8 mouse cellular contexts compared by ENCODE assay signal in genomic region chr3:31138454-31139424, GRCm38 (mm10). TPM values are rescaled to one million over a fixed set of nuclear protein-coding genes. Genes with fewer than 3 reads are reported as not detected.
A peak's percentile ranks its signal among the peaks of the same experiment; 100 is the strongest.
DNase-seq lines count a peak whose midpoint lies in the region; ATAC-seq lines count a peak whose summit lies in the region.

No protein-coding gene starts in this region.

- H3K4me1 ChIP-seq in hindbrain, embryonic 10.5 days (replicated peaks): peaks cover 4% of the 10 kb centered on the region; the same call in 1 of the 2 replicates
- H3K4me1 ChIP-seq in hindbrain, embryonic 13.5 days (replicated peaks): no peaks in the 10 kb centered on the region
- H3K4me1 ChIP-seq in heart, embryonic 10.5 days: 0 out of 2 replicates have a peak, but pooled peaks cover 2% of the 10 kb centered on the region
- H3K4me1 ChIP-seq in midbrain, embryonic 11.5 days (ENCODE audit: control insufficient read depth, insufficient read depth, low read length): no peaks in the 10 kb centered on the region

- DNase-seq in hindbrain, embryonic 10.5 days (ENCODE audit: low spot score): peak; percentile 61
- peak; percentile 83 for DNase-seq in adrenal gland, postnatal 14 days
- DNase-seq in embryo, embryonic 9.5 days (ENCODE audit: extremely low spot score): peak; percentile 73
- DNase-seq in heart, embryonic 10.5 days (ENCODE audit: low spot score): peak; percentile 78
- DNase-seq in layer of hippocampus, postnatal 25 days (ENCODE audit: extremely low spot score in 1 of 2, low spot score in 1 of 2): peak; percentile 63 to 87
- peak; percentile 99 for DNase-seq in midbrain, embryonic 11.5 days (ENCODE audit: low spot score, missing footprints)
- DNase-seq in spleen, postnatal 10 days (ENCODE audit: low spot score in 2 of 2): peak; percentile 51 to 79

- no peaks in the 10 kb centered on the region for H3K9me3 ChIP-seq in hindbrain, embryonic 10.5 days
- H3K9me3 ChIP-seq in hindbrain, embryonic 13.5 days: no peaks in the 10 kb centered on the region
- H3K9me3 ChIP-seq in heart, embryonic 10.5 days: no peaks in the 10 kb centered on the region
- no peaks in the 10 kb centered on the region for H3K9me3 ChIP-seq in midbrain, embryonic 11.5 days (ENCODE audit: control insufficient read depth, low read length)

- no peaks in the 10 kb centered on the region for H3K36me3 ChIP-seq in hindbrain, embryonic 10.5 days
- no peaks in the 10 kb centered on the region for H3K36me3 ChIP-seq in hindbrain, embryonic 13.5 days
- H3K36me3 ChIP-seq in heart, embryonic 10.5 days: no peaks in the 10 kb centered on the region
- H3K36me3 ChIP-seq in midbrain, embryonic 11.5 days (ENCODE audit: control insufficient read depth, insufficient read depth, low read length): no peaks in the 10 kb centered on the region

- 61% methylated on average over 13 of the region's 13 CpGs for WGBS in hindbrain, embryonic 10.5 days
- 58% methylated on average over 13 of the region's 13 CpGs for WGBS in hindbrain, embryonic 13.5 days
- 57% methylated on average over 13 of the region's 13 CpGs for WGBS in heart, embryonic 10.5 days
- WGBS in midbrain, embryonic 11.5 days: 58% methylated on average over 13 of the region's 13 CpGs

- no peak overlapping the region for H3K4me3 ChIP-seq in hindbrain, embryonic 10.5 days
- H3K4me3 ChIP-seq in hindbrain, embryonic 13.5 days: no peak overlapping the region
- H3K4me3 ChIP-seq in heart, embryonic 10.5 days: no peak overlapping the region
- no peak overlapping the region for H3K4me3 ChIP-seq in midbrain, embryonic 11.5 days (ENCODE audit: low read depth, low read length)

- H3K4me2 ChIP-seq in hindbrain, embryonic 13.5 days: no peak overlapping the region
- no peak overlapping the region for H3K4me2 ChIP-seq in midbrain, embryonic 11.5 days

- no peak overlapping the region for H3K9ac ChIP-seq in hindbrain, embryonic 13.5 days
- no peak overlapping the region for H3K9ac ChIP-seq in midbrain, embryonic 11.5 days (ENCODE audit: low read length)

- no peak for ATAC-seq in hindbrain, embryonic 13.5 days (ENCODE audit: low FRiP score)
- ATAC-seq in midbrain, embryonic 11.5 days (ENCODE audit: low FRiP score): 0 out of 2 replicates have a peak, but pooled peaks have one; percentile 20

- no peaks in the 10 kb centered on the region for H3K27me3 ChIP-seq in hindbrain, embryonic 10.5 days (ENCODE audit: insufficient read depth, poor library complexity, severe bottlenecking)
- H3K27me3 ChIP-seq in hindbrain, embryonic 13.5 days: no peaks in the 10 kb centered on the region
- H3K27me3 ChIP-seq in heart, embryonic 10.5 days (ENCODE audit: insufficient read depth, poor library complexity, severe bottlenecking): no peaks in the 10 kb centered on the region
- no peaks in the 10 kb centered on the region for H3K27me3 ChIP-seq in midbrain, embryonic 11.5 days (ENCODE audit: control insufficient read depth, insufficient read depth, low read length)

- H3K27ac ChIP-seq in hindbrain, embryonic 10.5 days: no peak overlapping the region
- no peak overlapping the region for H3K27ac ChIP-seq in hindbrain, embryonic 13.5 days
- H3K27ac ChIP-seq in heart, embryonic 10.5 days: no peak overlapping the region
- no peak overlapping the region for H3K27ac ChIP-seq in midbrain, embryonic 11.5 days (ENCODE audit: low read depth, low read length)

RNA-seq across cellular contexts. Expression of gene Cldn11, which starts 11.0 kb away (rescaled TPM):
- polyA plus RNA-seq in hindbrain, embryonic 10.5 days (2016; fragmentation: Nextera tagmentation; extraction: Ambion mirVana): 8.2 and 9.6 TPM in 2 replicates
- 52.1 and 53.9 TPM in 2 replicates for polyA plus RNA-seq in hindbrain, embryonic 13.5 days (2015; fragmentation: Nextera tagmentation; extraction: Ambion mirVana)
- total RNA-seq in adrenal gland, postnatal 14 days (2021): 11.9 and 12.2 TPM in 2 replicates
- polyA plus RNA-seq in heart, embryonic 10.5 days (2016; fragmentation: Nextera tagmentation; extraction: Ambion mirVana): 1.4 and 4.2 TPM in 2 replicates
- total RNA-seq in layer of hippocampus, postnatal 25 days (2021): 100 to 1,000 TPM; 273 to 334 TPM
- polyA plus RNA-seq in midbrain, embryonic 11.5 days (2014; fragmentation: Nextera tagmentation; extraction: Ambion mirVana): 8.7 and 9.6 TPM in 2 replicates

RNA-seq across cellular contexts. Expression of gene Skil, which starts 43.9 kb away (rescaled TPM):
- polyA plus RNA-seq in hindbrain, embryonic 10.5 days (2016; fragmentation: Nextera tagmentation; extraction: Ambion mirVana): 34.4 and 37.3 TPM in 2 replicates
- 33.5 and 34.4 TPM in 2 replicates for polyA plus RNA-seq in hindbrain, embryonic 13.5 days (2015; fragmentation: Nextera tagmentation; extraction: Ambion mirVana)
- 48.4 and 54.3 TPM in 2 replicates for total RNA-seq in adrenal gland, postnatal 14 days (2021)
- polyA plus RNA-seq in heart, embryonic 10.5 days (2016; fragmentation: Nextera tagmentation; extraction: Ambion mirVana): 19.0 and 22.0 TPM in 2 replicates
- total RNA-seq in layer of hippocampus, postnatal 25 days (2021): 10 to 100 TPM; 67.6 to 70.0 TPM
- polyA plus RNA-seq in midbrain, embryonic 11.5 days (2014; fragmentation: Nextera tagmentation; extraction: Ambion mirVana): 43.9 and 55.0 TPM in 2 replicates
